Mouse (Mus musculus): Measurements from ENCODE around the gene Ubac2.

GRCm38 (mm10) chr14:121829816-121830442 lies 48.5 kb upstream of the Ubac2 start:
- TF ChIP-seq CTCF (IDR thresholded peaks at IDR 0.05) = no peak
- TF ChIP-seq EP300 (IDR thresholded peaks at IDR 0.05) = no peak

Data from lung, postnatal 0 days (tissue).